Mouse (Mus musculus) left cerebral cortex, adult 2 months (tissue): ENCODE results near the gene Uox. TPM values are rescaled to one million over a fixed set of nuclear protein-coding genes. Genes with fewer than 3 reads are reported as not detected.

Source experiments
- DNase-seq, 2 experiments: peaks; one replicate each; pipeline ENCODE4 v3.0.0; 2021 to 2022; ENCODE audit warnings: low spot score in 2 of 2, mixed read lengths in 1 of 2; ENCODE audit errors: extremely low spot score in 1 of 2
- H3K27ac ChIP-seq: fragments of 200-600 bp; 2 replicates; pipeline ENCODE4 v1.8.1; 2022
- H3K4me3 ChIP-seq: fragments of 200-600 bp; 2 replicates; pipeline ENCODE4 v1.8.1; 2022
- CTCF ChIP-seq: fragments of 200-600 bp; IDR thresholded peaks from 2 replicates; pipeline ENCODE4 v1.8.1; 2022; ENCODE audit warnings: antibody characterized with exemption, mild to moderate bottlenecking, moderate library complexity
- intact Hi-C: fragments of 180-260 bp; cut with DNase I; formaldehyde crosslinking; loops from one replicate; pipeline ENCODE4 v1.15.1; 2025
- long read RNA-seq, 2 experiments: library from polyadenylated mRNA; stranded (forward); transcript quantifications; one replicate each; pipeline ENCODE4 v2.0.0; 2021; ENCODE audit warnings: borderline mapping rate in 2 of 2
- total RNA-seq, 2 experiments: library from RNA; stranded (reverse); gene quantifications; 2 replicates each; pipeline ENCODE4 v1.2.3; 2021

The Uox gene
- total RNA-seq = under 1 TPM; 0.27 to 0.37 TPM
- long read RNA-seq, experiment 1, partial matches to known transcripts = 0 of 1 reads
- long read RNA-seq, experiment 1, other reads (novel, unspliced or antisense) = 1 of 1 reads
- long read RNA-seq, experiment 2, partial matches to known transcripts = 2 of 2 reads
- long read RNA-seq, experiment 2, other reads (novel, unspliced or antisense) = 0 of 2 reads

- no peak within 1 kb of the TSS for H3K4me3 ChIP-seq
- intact Hi-C loops = no loop called here
- H3K27ac ChIP-seq = no peak within 1 kb of the TSS
- DNase-seq = no peak
- no peak for TF ChIP-seq CTCF
Measured at GRCm38 (mm10) chr3:146570148-146570782, at the start of gene Uox. Gene Uox, plus strand, starts transcription at chr3:146570426.

- intact Hi-C loops = loop anchor here (1.0 to 5.0 kb wide), 4 partner anchors 176 to 292 kb away; no protein-coding TSS in a partner anchor
- no peak for TF ChIP-seq CTCF
- peak within 1 kb of the TSS; percentile 96 for H3K27ac ChIP-seq
- peak; percentile 87 to 89 for DNase-seq
- H3K4me3 ChIP-seq = peak within 1 kb of the TSS; percentile 98
Measured at GRCm38 (mm10) chr3:146520798-146521651, 49.2 kb upstream of the Uox start, which contains the start of gene Rpf1. Gene Rpf1, minus strand, starts transcription at chr3:146521429.

- Histone ChIP-seq H3K27ac (peak overlapping the region; percentile 96), H3K4me3 (peak overlapping the region; percentile 98)
- intact Hi-C loops = loop anchor here (1.0 to 5.0 kb wide), 3 partner anchors 177 to 292 kb away; no protein-coding TSS in a partner anchor
- TF ChIP-seq CTCF = no peak
- no peak for DNase-seq
Measured at GRCm38 (mm10) chr3:146521652-146522020, 48.6 kb upstream of the Uox start.

GRCm38 (mm10) chr3:146528335-146528734 is 41.9 kb upstream of the Uox start:
- DNase-seq = no peak
- TF ChIP-seq CTCF = no peak
- intact Hi-C loops = no loop called here
- no peak overlapping the region for H3K4me3 ChIP-seq
- no peak overlapping the region for H3K27ac ChIP-seq

GRCm38 (mm10) chr3:146534986-146535385 is 35.2 kb upstream of the Uox start:
- intact Hi-C loops = no loop called here
- TF ChIP-seq CTCF = no peak

GRCm38 (mm10) chr3:146540521-146541273 is 29.5 kb upstream of the Uox start:
- intact Hi-C loops = no loop called here
- no peak for TF ChIP-seq CTCF
- Histone ChIP-seq H3K27ac (no peak overlapping the region), H3K4me3 (no peak overlapping the region)
- no peak for DNase-seq

More at GRCm38 (mm10) chr3:146534986-146535385, 35.2 kb upstream of the Uox start:
- Histone ChIP-seq H3K27ac (no peak overlapping the region), H3K4me3 (no peak overlapping the region)
- DNase-seq = no peak

- TF ChIP-seq CTCF = no peak
- intact Hi-C loops = no loop called here
Measured at GRCm38 (mm10) chr3:146543632-146544031, 26.6 kb upstream of the Uox start.

GRCm38 (mm10) chr3:146554816-146555215 is 15.4 kb upstream of the Uox start:
- intact Hi-C loops = loop anchor here (5.0 kb wide), 1 partner anchor 228 kb away; no protein-coding TSS in a partner anchor
- H3K4me3 ChIP-seq = no peak overlapping the region
- H3K27ac ChIP-seq = no peak overlapping the region
- no peak for TF ChIP-seq CTCF
- no peak for DNase-seq

More at GRCm38 (mm10) chr3:146543632-146544031, 26.6 kb upstream of the Uox start:
- Histone ChIP-seq H3K4me3 (no peak overlapping the region), H3K27ac (no peak overlapping the region)
- no peak for DNase-seq

- intact Hi-C loops = loop anchor here (5.0 kb wide), 1 partner anchor 229 kb away; no protein-coding TSS in a partner anchor
- no peak overlapping the region for H3K27ac ChIP-seq
Measured at GRCm38 (mm10) chr3:146556567-146556966, 13.7 kb upstream of the Uox start.

GRCm38 (mm10) chr3:146557507-146557906 is 12.7 kb upstream of the Uox start:
- H3K27ac ChIP-seq = no peak overlapping the region; the same call in 1 of the 2 replicates
- intact Hi-C loops = loop anchor here (5.0 kb wide), 1 partner anchor 230 kb away; no protein-coding TSS in a partner anchor
- H3K4me3 ChIP-seq = no peak overlapping the region
- TF ChIP-seq CTCF = no peak
- no peak for DNase-seq

More at GRCm38 (mm10) chr3:146556567-146556966, 13.7 kb upstream of the Uox start:
- no peak for DNase-seq
- H3K4me3 ChIP-seq = no peak overlapping the region
- no peak; the same call in none of the 2 replicates for TF ChIP-seq CTCF

- intact Hi-C loops = loop anchor here (10.0 kb wide), 1 partner anchor 352 kb away; no protein-coding TSS in a partner anchor
- no peak for TF ChIP-seq CTCF
- DNase-seq = no peak
- Histone ChIP-seq H3K4me3 (no peak overlapping the region), H3K27ac (no peak overlapping the region)
Measured at GRCm38 (mm10) chr3:146562936-146563335, 7.3 kb upstream of the Uox start.
